Mouse (Mus musculus) CD4-positive, CD25-positive, alpha-beta regulatory T cell, adult 4 months (primary cell): ENCODE measurements around the gene Gjb4. TPM values are rescaled to one million over a fixed set of nuclear protein-coding genes. Genes with fewer than 3 reads are reported as not detected.

Experiments used
- ATAC-seq: one replicate; pipeline ENCODE4 v1.8.0; 2017
- polyA plus RNA-seq, 2 experiments: library from polyadenylated mRNA; unstranded; fragments of 100-300 nt; shearing (Covaris generic); gene quantifications; one replicate each; pipeline ENCODE4 v1.2.1; 2017

Gjb4 gene
- polyA plus RNA-seq, 2 experiments from 2014 or later, result not detected

DNA sequence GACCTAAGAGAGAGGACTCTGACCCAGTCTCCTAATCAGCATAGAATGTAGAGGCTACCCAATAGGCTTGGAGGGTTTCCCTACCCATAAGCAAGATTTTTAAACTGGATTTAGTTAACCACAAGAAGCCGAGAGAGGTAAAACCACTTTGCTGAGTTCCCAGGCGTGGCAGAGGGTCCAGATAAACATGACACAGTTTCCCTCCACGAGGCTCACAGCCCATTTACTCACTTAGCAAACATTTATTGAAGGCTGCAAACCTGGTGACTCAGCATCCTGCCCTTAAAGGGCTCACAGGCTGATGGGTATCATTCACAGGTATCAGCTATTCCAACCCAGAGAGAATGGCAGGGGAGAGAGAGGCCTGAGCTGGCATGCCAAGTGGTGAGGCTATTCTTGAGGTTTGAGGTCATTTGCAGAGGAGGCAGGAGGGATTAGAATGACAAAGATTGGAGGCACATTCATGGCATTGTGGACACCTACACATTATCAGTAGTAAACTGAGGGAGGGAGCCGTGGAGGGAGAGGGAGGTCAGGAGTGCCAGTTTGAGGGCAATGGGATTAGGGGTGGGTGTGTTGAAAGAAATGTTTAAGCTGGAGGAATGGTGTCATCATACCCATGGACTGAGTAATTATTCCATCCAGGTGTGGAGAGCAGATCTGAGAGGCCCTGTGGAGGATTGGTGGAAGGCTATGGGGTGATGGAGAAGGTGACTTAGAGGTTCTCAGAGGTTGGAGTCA is 4.2 kb downstream of the Gjb4 start:
- no peak for ATAC-seq

- ATAC-seq, result no peak
These were observed 8.9 kb downstream of the Gjb4 start for GRCm38 (mm10) chr4:127345000-127345399.

DNA sequence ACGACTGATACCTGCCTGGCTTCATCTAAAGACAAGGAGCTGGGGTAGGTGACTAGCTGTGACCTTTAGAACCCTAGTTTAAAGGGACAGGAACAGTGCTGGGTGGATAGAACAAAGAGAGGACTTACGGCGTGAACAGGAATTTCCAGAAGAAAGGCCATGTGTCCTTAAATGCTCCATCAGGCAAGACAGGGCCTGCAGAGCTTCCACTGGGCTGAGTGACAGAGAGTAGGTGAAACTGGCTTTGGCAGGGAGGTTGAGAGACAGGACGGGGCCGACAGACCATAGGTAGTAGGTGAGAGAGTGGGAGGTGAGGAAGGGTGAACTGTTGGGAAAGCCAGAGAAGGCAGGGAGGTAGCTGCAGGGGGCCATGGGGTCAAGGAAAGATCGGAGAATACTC is 12.5 kb downstream of the Gjb4 start:
- ATAC-seq, result no peak

DNA sequence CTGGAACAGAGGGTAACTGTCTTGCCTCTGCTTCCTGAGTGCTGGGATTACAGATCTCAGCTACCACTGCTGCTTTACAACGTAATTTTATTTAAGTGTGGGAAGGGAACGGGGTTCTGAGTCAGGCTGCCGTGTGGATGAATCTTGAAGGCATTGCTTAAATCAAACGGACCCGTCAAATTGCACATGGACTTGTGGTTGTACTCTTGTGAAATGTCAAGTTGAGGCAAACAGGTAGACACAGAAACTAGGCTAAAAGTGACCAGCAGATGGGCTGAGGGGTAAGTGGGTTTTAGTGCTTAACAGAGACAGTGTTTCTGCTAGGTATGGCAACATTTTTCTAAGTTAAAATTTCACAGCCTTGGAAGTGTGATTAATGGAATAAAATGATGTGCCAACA is 16.2 kb downstream of the Gjb4 start:
- ATAC-seq, result no peak

- no peak for ATAC-seq
These were observed 18.9 kb downstream of the Gjb4 start for GRCm38 (mm10) chr4:127334870-127335504.

GRCm38 (mm10) chr4:127331171-127331570 is 22.7 kb downstream of the Gjb4 start:
- ATAC-seq, result no peak

- no peak for ATAC-seq
These were observed 23.4 kb downstream of the Gjb4 start, which contains the start of gene Gjb3 for GRCm38 (mm10) chr4:127330181-127331100. Gjb3 (minus strand) TSS chr4:127330844.

DNA sequence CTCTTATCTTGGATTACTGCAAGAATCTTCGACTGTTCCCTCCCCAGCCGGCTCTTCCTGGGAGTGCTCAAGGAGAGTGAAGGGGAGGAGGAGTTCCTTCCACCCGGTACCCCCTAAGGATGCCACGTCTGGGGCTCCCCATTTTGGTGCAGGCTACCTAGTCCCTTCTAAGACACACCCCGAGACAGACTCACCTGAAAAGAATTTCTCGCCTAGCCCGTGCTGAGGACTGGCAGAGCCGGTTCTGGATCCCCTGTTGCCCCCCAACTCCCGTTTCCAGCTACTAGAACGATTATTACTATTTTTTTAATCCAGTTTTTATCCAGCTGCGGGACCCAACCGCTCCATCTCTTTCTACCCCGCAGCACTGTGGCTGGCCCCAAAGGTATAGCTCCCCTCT is 24.1 kb downstream of the Gjb4 start:
- ATAC-seq, result no peak

DNA sequence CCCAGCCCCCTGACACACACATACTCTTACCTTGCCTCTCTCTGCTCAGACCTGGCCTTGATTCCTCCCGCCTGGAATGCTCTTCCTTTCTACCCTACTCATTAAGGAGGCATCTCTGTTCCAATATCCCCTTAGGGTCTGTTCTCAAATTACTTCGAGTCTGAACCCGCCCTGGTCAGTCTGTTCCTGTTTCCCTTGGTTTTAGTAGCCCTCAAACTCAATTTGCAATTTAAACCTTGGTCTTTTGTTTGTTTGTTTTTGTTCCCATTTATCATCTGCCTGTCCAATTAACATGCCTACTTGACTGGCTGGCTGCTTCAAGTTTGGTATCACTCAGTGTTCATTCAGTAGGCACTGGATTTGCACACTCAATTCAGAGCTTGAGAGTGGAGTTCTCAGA is 24.8 kb downstream of the Gjb4 start:
- ATAC-seq, result no peak

DNA sequence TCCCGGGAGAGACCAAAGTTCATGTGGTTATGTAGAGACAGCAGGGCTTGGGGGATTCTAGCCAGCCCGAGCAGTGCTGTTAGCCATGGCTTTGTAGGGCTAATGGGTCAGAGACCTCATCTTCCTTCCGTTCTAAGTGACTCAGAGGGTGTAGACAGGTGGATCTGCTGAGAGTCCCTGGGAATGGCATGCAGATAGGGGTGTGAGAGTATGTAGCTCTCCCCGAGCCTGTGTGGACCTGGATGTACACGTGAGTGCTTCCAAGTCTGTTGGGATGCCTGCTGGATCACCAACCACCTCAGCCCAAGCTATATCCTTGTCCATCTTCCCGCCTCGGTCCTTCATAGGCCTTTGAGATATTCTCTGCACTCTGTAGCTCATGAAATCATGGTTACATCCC is 25.5 kb downstream of the Gjb4 start:
- ATAC-seq, result no peak

- no peak for ATAC-seq
These were observed 26.1 kb downstream of the Gjb4 start for GRCm38 (mm10) chr4:127327749-127328148.

- ATAC-seq, result no peak
These were observed 26.6 kb downstream of the Gjb4 start for GRCm38 (mm10) chr4:127327258-127327657.

DNA sequence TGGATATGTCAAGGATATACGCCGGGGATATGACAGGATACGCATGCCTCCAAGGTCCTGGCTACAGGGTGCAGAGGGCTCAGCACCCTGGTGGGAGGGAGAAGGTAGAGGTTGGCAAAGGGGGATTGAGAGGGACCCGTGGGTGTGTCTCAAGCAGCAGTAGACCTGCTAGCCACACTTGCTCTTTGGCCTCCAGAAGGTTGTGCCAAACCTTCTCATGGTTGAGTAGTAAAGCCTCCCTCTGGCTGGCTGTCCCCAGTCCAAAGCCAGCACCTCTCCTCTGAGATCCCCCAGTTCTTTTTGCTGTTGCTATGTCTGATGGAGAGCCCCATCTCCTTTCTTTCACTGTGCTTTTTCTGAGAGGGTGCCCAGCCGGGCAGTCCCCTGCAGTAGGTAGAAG is 28.6 kb downstream of the Gjb4 start:
- no peak for ATAC-seq

DNA sequence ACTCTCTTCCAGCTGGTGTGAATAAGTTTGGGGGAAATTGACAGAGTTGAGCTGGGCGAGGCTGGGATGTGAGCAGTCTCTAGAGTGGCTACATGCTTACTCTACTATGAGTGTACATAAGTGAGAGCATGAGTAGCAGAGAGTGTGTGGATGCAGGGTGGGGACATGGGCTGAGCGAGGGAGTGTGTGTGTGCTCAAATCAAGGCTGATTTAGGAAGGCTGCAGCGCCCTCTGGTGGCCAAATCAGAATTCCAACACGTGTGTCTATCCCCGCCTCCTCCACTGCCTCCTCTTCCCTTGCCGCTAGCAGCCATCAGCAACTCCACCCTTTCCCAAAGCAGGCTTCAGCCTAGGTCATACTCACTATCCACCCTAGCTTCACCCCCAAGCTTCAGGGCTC is 29.1 kb downstream of the Gjb4 start:
- ATAC-seq, result no peak

DNA sequence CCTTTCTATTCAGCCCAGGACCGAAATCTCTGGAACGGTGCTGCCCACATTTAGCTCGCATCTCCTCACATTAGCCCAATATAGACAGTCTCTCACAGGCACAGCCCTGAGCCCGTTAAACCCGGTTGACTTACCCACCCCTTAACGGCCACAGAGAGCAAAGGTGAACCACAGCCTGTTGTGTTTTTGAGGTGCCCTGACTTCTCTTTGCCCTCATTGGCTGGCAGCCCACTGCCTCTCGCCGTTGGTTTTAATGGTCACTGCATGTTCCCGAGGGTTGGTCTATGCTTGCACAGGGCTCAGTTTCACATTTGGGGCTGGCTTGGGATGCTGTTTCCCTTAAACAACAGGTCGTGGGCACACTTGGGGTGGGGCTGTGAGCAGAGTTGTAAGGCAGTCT is 29.6 kb downstream of the Gjb4 start:
- ATAC-seq, result no peak

- ATAC-seq, result no peak
These were observed 30.2 kb downstream of the Gjb4 start for GRCm38 (mm10) chr4:127323651-127324050.

DNA sequence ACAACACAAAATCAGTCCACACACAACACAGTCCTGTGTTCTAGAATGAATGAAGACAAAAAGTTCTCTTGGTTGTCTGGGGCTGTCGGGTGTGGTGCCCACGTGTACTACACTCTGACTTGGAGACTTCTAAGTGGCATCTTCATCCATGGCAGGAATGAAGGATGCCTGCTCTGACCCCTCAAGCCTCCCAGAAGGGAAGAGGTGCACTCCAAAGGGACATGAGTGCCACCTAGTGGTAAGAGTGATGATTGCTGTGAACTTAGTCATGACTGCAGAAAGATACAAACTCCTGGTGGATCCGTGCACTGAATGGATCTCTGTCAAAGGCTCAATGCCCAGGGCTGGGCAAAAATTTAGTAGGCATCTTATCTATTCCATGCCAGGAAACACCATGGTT is 34.3 kb downstream of the Gjb4 start:
- no peak for ATAC-seq

DNA sequence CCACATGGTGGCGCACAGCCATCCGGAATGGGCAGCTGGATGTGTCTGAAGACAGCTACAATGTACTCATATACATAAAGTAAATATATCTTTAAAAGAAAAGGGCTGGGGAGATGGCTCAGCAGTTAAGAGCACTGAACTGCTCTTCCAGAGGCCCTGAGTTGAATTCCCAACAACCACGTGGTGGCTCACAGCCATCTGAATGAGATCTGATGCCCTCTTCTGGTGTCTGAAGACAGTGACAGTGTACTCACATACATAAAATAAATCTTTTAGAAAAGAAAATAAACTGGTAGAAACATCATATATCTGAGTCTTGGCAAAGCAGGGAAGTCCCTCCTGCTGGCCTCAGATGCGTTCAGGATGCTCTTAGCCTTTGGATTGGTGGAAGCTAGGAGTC is 36.7 kb downstream of the Gjb4 start:
- no peak for ATAC-seq

DNA sequence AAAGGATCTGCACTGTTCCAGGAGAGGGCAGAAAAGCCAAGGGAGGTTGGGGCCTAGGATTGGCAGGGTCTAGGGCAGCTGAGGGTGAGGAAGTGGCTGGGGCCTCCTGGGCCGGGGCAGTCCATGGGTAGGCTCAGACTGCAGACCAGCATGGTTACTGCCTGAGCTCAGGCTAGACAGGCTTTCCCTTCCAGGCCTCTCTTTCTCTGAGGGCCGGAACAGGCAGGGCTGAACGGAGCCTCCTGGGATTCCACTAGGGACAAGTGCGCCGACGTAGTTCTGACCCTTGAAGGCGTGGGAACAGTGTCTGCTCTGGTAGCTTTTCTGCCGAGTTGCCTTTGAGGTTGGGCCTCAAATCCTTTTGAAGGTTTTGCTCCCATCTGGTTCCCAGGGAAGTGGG is 38.1 kb downstream of the Gjb4 start:
- ATAC-seq, result no peak

DNA sequence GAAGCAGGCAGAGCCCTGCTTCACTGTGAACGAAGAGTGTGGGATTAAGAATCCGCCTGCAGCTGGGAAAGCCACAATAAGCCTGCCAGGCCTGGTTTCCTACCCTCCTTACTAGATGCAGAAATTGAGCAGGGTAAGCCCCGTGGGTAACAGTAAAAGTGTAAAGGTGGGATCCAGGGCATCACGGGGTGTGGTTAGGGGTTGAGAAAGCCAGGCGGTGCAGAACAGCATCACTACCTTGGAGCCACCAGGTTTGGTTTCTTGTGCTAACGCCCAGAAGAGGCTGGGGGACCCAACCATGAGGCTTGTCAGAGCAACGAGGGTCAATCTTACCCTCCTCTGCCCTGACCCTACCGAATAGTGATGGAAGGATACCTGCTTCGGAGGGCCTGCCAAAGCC is 39.3 kb downstream of the Gjb4 start:
- no peak for ATAC-seq

DNA sequence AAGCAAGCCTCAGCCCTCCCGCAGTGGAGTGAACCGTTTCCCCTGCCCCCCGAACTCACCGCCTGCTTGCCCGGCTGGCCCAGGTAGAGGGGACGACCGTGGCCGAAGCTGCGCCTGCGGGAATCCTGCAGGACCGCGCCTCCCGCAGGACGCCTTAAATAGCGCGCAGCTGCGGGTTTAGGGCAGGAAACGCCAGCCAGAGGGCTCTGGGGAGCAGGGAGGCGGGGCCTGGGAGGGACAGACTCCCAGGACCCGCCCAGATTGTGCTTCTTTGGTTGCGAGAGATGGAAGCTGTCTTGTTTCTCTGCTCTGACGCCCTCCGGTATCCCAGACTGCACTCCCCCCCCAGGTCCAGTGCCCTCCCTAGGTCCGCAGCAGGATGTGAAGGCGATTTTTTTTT is 40.0 kb downstream of the Gjb4 start, which contains the start of gene Gja4:
Gja4 (minus strand) TSS at position 179 of the 400 bp plus-strand sequence.
- peak; percentile 39 for ATAC-seq

DNA sequence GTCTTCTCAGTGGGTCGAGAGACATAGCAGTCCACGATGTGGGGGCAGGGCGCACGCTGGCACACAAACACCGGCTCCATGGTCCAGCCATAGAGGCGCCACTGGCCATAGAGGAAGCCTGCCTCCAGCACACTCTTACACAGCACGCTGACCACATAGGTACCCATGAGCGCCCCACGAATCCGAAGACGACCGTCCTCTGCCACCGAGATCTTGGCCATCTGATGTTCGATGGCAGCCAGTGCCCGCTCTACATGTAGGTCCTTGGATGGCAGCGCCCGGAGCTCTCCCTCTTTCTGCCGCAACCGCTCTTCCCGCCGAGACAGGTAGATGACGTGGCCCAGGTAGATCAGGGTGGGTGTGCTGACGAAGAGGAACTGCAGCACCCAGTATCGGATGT is 41.5 kb downstream of the Gjb4 start:
- ATAC-seq, result no peak

DNA sequence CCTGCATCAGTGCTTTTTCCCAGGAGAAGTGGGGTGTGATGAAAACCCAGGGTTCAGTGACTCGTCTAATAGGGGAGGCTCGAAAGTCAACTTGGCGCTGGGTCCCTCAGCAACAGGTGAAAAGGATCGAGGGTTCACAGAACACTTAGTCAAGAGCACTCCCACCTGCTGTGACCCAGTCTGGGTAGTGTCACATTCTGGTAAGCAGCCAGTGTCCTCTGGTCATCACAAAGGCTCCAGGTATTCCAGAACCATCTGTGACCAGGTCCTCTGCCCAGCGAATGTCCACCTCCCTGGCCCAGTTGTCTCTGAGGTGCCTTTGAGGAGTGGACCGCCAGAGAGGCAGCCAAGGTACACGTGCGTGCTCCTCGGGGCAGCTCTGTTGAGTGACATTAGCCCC is 42.3 kb downstream of the Gjb4 start:
- no peak for ATAC-seq
